ENCODE assay signal across 23 mouse cellular contexts in the genomic region with DNA sequence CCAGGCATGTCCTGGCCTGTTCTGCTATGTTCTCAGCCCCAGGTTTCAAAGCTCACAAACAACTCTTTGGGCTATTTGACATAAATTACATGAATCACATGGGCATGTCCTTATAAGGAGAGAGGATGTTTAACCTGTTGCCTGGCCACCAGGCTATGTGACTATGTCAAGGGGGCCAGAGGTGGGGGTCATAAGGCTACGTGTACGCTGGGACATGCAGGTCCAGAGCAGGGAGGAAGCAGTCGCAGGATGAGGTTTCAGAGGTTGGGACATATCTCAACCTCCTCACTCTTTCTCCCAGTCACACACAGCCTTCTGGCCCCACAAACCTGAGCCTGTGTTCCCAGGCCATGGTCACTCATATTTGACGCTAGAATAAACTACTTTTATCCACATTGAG. TPM values are rescaled to one million over a fixed set of nuclear protein-coding genes. Genes with fewer than 3 reads are reported as not detected.
"Had no signal": no experiment of that assay in that cellular context is flagged by ENCODE, and none has a peak within 500 bp of the region (broad histone marks: within the 10 kb centered on the region; RNA-seq: fewer than 3 reads in every experiment).

No protein-coding gene starts in this region.

- H3K9ac ChIP-seq: lung, embryonic 15.5 days; midbrain, embryonic 12.5 days; neural tube, embryonic 13.5 days; neural tube, embryonic 15.5 days had no signal

- H3K4me3 ChIP-seq: lung, embryonic 15.5 days; midbrain, embryonic 10.5 days; midbrain, embryonic 12.5 days; myocyte; neural tube, embryonic 13.5 days; neural tube, embryonic 15.5 days had no signal

- ATAC-seq: lung, postnatal 0 days; midbrain, embryonic 16.5 days had no signal

- H3K27me3 ChIP-seq: lung, embryonic 15.5 days; midbrain, embryonic 12.5 days; neural tube, embryonic 13.5 days; neural tube, embryonic 15.5 days had no signal

- H3K9me3 ChIP-seq: lung, embryonic 15.5 days; midbrain, embryonic 10.5 days; midbrain, embryonic 12.5 days; neural tube, embryonic 13.5 days; neural tube, embryonic 15.5 days had no signal

- H3K4me1 ChIP-seq: lung, embryonic 15.5 days; midbrain, embryonic 12.5 days; neural tube, embryonic 15.5 days had no signal

- DNase-seq: lung, adult 2 months; lung, postnatal 14 days; lung, postnatal 36 days; midbrain, embryonic 14.5 days; retina, postnatal 1 day; right cerebral cortex, adult 18-20 months; right cerebral cortex, postnatal 25 days; right cerebral cortex, postnatal 4 days; spleen, adult 18-20 months; thymus, adult 2 months; thymus, postnatal 25 days; thymus, postnatal 4 days had no signal

- H3K27ac ChIP-seq: lung, embryonic 15.5 days; macrophage; midbrain, embryonic 10.5 days; midbrain, embryonic 12.5 days; neural tube, embryonic 13.5 days; neural tube, embryonic 15.5 days had no signal

- H3K36me3 ChIP-seq: lung, embryonic 15.5 days; midbrain, embryonic 10.5 days; midbrain, embryonic 12.5 days; neural tube, embryonic 13.5 days; neural tube, embryonic 15.5 days had no signal

- H3K4me2 ChIP-seq: lung, embryonic 15.5 days; midbrain, embryonic 12.5 days; neural tube, embryonic 13.5 days; neural tube, embryonic 15.5 days had no signal

RNA-seq across cellular contexts. Expression of a gene that starts 48.0 kb away (rescaled TPM):
- polyA plus RNA-seq: midbrain, embryonic 10.5 days; myocyte; neural tube, embryonic 11.5 days; urinary bladder, adult 2 months had no signal
